Mouse (Mus musculus) spleen, adult 2 months (tissue): Measurements from ENCODE around the gene Copa.

Source experiments
- CTCF ChIP-seq: fragments of 200-500 bp; IDR thresholded peaks from 2 replicates; pipeline ENCODE4 v1.5.1; 2011; ENCODE audit warnings: mild to moderate bottlenecking, inconsistent platforms; ENCODE audit not compliant: insufficient read depth, insufficient read length, insufficient replicate concordance; ENCODE audit errors: extremely low read depth
- POLR2A ChIP-seq: fragments of 200-500 bp; IDR thresholded peaks from 2 replicates; pipeline ENCODE4 v1.6.1; 2011; ENCODE audit warnings: low read depth, low read length, inconsistent platforms

DNA sequence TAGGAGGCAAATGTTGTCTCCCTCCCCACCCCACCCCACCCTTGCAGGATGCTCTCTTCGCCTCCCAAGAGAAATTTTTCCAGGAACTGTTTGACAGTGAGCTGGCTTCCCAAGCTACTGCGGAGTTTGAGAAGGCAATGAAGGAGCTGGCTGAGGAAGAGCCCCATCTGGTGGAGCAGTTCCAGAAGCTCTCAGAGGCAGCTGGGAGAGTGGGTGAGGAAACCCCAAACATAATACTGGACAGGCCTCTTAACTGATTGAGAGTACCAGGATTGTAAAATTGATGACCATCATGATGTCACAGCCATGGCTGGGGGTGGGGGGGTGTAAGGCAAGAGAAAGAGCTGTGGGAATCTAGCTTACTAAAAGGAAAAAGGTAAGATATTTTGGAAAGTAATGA lies 46.8 kb downstream of the Copa start:
- TF ChIP-seq CTCF (no peak), POLR2A (no peak)
